Mouse (Mus musculus) left cerebral cortex, postnatal 25 days (tissue): ENCODE measurements at regions not wholly inside any gene's neighbourhood (a gene's known extent, or its start where the extent isn't known, plus 50 kb on each side); places are given as distances from the start of the nearest gene placed in this dataset.
A peak's percentile ranks its signal among the peaks of the same experiment; 100 is the strongest.

Source experiments
- DNase-seq, 2 experiments: peaks; one replicate each; pipeline ENCODE4 v3.0.0; 2022; ENCODE audit warnings: low spot score in 2 of 2, mixed read lengths in 1 of 2
- intact Hi-C: fragments of 180-260 bp; cut with DNase I; formaldehyde crosslinking; loops from one replicate; pipeline ENCODE4 v1.15.1; 2025

- intact Hi-C loops = no loop called here
- DNase-seq = peak; percentile 6 to 82
Observed at GRCm38 (mm10) chr4:82234443-82234842, 471.1 kb downstream of the Nfib start.

- no peak for DNase-seq
- intact Hi-C loops = no loop called here
Observed at GRCm38 (mm10) chr4:82226197-82227119, 479.1 kb downstream of the Nfib start.

- DNase-seq = no peak
- intact Hi-C loops = no loop called here
Observed at GRCm38 (mm10) chr4:82220724-82221123, 484.8 kb downstream of the Nfib start.

GRCm38 (mm10) chr4:82220120-82220714 lies 485.3 kb downstream of the Nfib start:
- intact Hi-C loops = no loop called here
- DNase-seq = no peak

GRCm38 (mm10) chr4:82218616-82219015 lies 486.9 kb downstream of the Nfib start:
- DNase-seq = no peak
- intact Hi-C loops = no loop called here

GRCm38 (mm10) chr4:82207031-82207430 lies 498.5 kb downstream of the Nfib start:
- DNase-seq = no peak
- intact Hi-C loops = no loop called here

- intact Hi-C loops = no loop called here
Observed at GRCm38 (mm10) chr4:82200306-82200705, 505.2 kb downstream of the Nfib start.

GRCm38 (mm10) chr4:82199118-82199517 lies 506.4 kb downstream of the Nfib start:
- DNase-seq = no peak
- intact Hi-C loops = no loop called here

More at GRCm38 (mm10) chr4:82200306-82200705, 505.2 kb downstream of the Nfib start:
- DNase-seq = no peak

GRCm38 (mm10) chr4:82197611-82198010 lies 507.9 kb downstream of the Nfib start:
- intact Hi-C loops = no loop called here
- peak in 1 of 2 experiments; percentile 12 for DNase-seq

- intact Hi-C loops = no loop called here
- no peak for DNase-seq
Observed at GRCm38 (mm10) chr4:82196024-82196647, 509.4 kb downstream of the Nfib start.

- DNase-seq = no peak
- intact Hi-C loops = no loop called here
Observed at GRCm38 (mm10) chr4:82193905-82194304, 511.6 kb downstream of the Nfib start.

GRCm38 (mm10) chr4:82186892-82187291 lies 518.7 kb downstream of the Nfib start:
- no peak for DNase-seq
- intact Hi-C loops = no loop called here

GRCm38 (mm10) chr4:82183974-82184373 lies 521.6 kb downstream of the Nfib start:
- no peak for DNase-seq
- intact Hi-C loops = no loop called here

- intact Hi-C loops = no loop called here
- DNase-seq = no peak
Observed at GRCm38 (mm10) chr4:82178112-82178511, 527.4 kb downstream of the Nfib start.

- intact Hi-C loops = no loop called here
- DNase-seq = no peak
Observed at GRCm38 (mm10) chr4:82176723-82177122, 528.8 kb downstream of the Nfib start.

- intact Hi-C loops = no loop called here
- no peak for DNase-seq
Observed at GRCm38 (mm10) chr4:82173461-82174085, 532.0 kb downstream of the Nfib start.

- intact Hi-C loops = no loop called here
- DNase-seq = no peak
Observed at GRCm38 (mm10) chr4:82170930-82171329, 534.6 kb downstream of the Nfib start.

GRCm38 (mm10) chr4:82168032-82168431 lies 537.5 kb downstream of the Nfib start:
- DNase-seq = no peak
- intact Hi-C loops = no loop called here

- DNase-seq = no peak
- intact Hi-C loops = no loop called here
Observed at GRCm38 (mm10) chr4:82167396-82167795, 538.2 kb downstream of the Nfib start.

GRCm38 (mm10) chr4:82166826-82167225 lies 538.7 kb downstream of the Nfib start:
- no peak for DNase-seq
- intact Hi-C loops = no loop called here
